Mouse (Mus musculus): ENCODE data around the gene Cgref1.

Cgref1 gene

GRCm38 (mm10) chr5:30944956-30945781 is at the start of gene Cgref1:
TSS of gene Cgref1 (minus strand) at chr5:30945591.
- DNase-seq (ENCODE audit: low read depth, low spot score) = no peak

- DNase-seq (ENCODE audit: low read depth, low spot score) = no peak
These were observed 48.7 kb upstream of the Cgref1 start for GRCm38 (mm10) chr5:30994074-30994473.

- no peak for DNase-seq (ENCODE audit: low read depth, low spot score)
These were observed 47.7 kb upstream of the Cgref1 start for GRCm38 (mm10) chr5:30992980-30993676.

- DNase-seq (ENCODE audit: low read depth, low spot score) = no peak
These were observed 37.0 kb upstream of the Cgref1 start for GRCm38 (mm10) chr5:30982357-30982756.

- no peak for DNase-seq (ENCODE audit: low read depth, low spot score)
These were observed 29.7 kb upstream of the Cgref1 start for GRCm38 (mm10) chr5:30974870-30975656.

GRCm38 (mm10) chr5:30969440-30969839 is 24.0 kb upstream of the Cgref1 start:
- no peak for DNase-seq (ENCODE audit: low read depth, low spot score)

- DNase-seq (ENCODE audit: low read depth, low spot score) = no peak
These were observed 23.0 kb upstream of the Cgref1 start, which contains the start of gene Tcf23 for GRCm38 (mm10) chr5:30968416-30968815. TSS of gene Tcf23 (plus strand) at chr5:30968662.

GRCm38 (mm10) chr5:30966189-30966588 is 20.8 kb upstream of the Cgref1 start:
- DNase-seq (ENCODE audit: low read depth, low spot score) = no peak

- DNase-seq (ENCODE audit: low read depth, low spot score) = no peak
These were observed 18.5 kb upstream of the Cgref1 start for GRCm38 (mm10) chr5:30963916-30964315.

GRCm38 (mm10) chr5:30961545-30962505 is 16.4 kb upstream of the Cgref1 start:
- DNase-seq (ENCODE audit: low read depth, low spot score) = no peak

- no peak for DNase-seq (ENCODE audit: low read depth, low spot score)
These were observed 15.4 kb upstream of the Cgref1 start for GRCm38 (mm10) chr5:30960814-30961213.

GRCm38 (mm10) chr5:30959966-30960501 is 14.6 kb upstream of the Cgref1 start, which contains the start of gene Preb:
TSS of gene Preb (minus strand) at chr5:30960361.
- peak; percentile 98 for DNase-seq (ENCODE audit: low read depth, low spot score)

- no peak for DNase-seq (ENCODE audit: low read depth, low spot score)
These were observed 13.9 kb upstream of the Cgref1 start for GRCm38 (mm10) chr5:30959198-30959854.

- DNase-seq (ENCODE audit: low read depth, low spot score) = no peak
These were observed 12.5 kb upstream of the Cgref1 start for GRCm38 (mm10) chr5:30957891-30958290.

- no peak for DNase-seq (ENCODE audit: low read depth, low spot score)
These were observed 10.4 kb upstream of the Cgref1 start for GRCm38 (mm10) chr5:30955751-30956150.

- no peak for DNase-seq (ENCODE audit: low read depth, low spot score)
These were observed 9.2 kb upstream of the Cgref1 start for GRCm38 (mm10) chr5:30954556-30954955.

- DNase-seq (ENCODE audit: low read depth, low spot score) = no peak
These were observed 8.7 kb upstream of the Cgref1 start for GRCm38 (mm10) chr5:30954065-30954464.

GRCm38 (mm10) chr5:30952551-30952950 is 7.2 kb upstream of the Cgref1 start:
- no peak for DNase-seq (ENCODE audit: low read depth, low spot score)

GRCm38 (mm10) chr5:30951706-30952105 is 6.3 kb upstream of the Cgref1 start:
- DNase-seq (ENCODE audit: low read depth, low spot score) = no peak

- no peak for DNase-seq (ENCODE audit: low read depth, low spot score)
These were observed 5.5 kb upstream of the Cgref1 start for GRCm38 (mm10) chr5:30950922-30951321.

Measured in retina, adult 2 months (tissue).